25 mouse cellular contexts compared by ENCODE assay signal in genomic region chr1:136254503-136255065, GRCm38 (mm10). TPM values are rescaled to one million over a fixed set of nuclear protein-coding genes. Genes with fewer than 3 reads are reported as not detected.
DNase-seq lines count a peak whose midpoint lies in the region; ATAC-seq and TF ChIP-seq lines count a peak whose summit lies in the region.
"Had no signal": no experiment of that assay in that cellular context is flagged by ENCODE, and none has a peak within 500 bp of the region (broad histone marks: within the 10 kb centered on the region; RNA-seq: fewer than 3 reads in every experiment).

No protein-coding gene starts in this region.

- no peaks in the 10 kb centered on the region for H3K79me2 ChIP-seq in CH12.LX (replicated peaks; ENCODE audit: control insufficient read depth, extremely low read depth, insufficient read depth, poor library complexity, severe bottlenecking)

- H3K4me3 ChIP-seq in midbrain, embryonic 10.5 days, result no peak overlapping the region
- no peak overlapping the region for H3K4me3 ChIP-seq in midbrain, embryonic 15.5 days
- H3K4me3 ChIP-seq in CH12.LX (replicated peaks in 1 of 3; ENCODE audit: low read depth in 2 of 3, low read length in 2 of 3, poor library complexity in 1 of 3), result no peak overlapping the region
- no peak overlapping the region for H3K4me3 ChIP-seq in forebrain, embryonic 14.5 days (ENCODE audit: low read depth, low read length)
- H3K4me3 ChIP-seq: embryonic facial prominence, embryonic 12.5 days; gastrocnemius, adult 2 months; heart, embryonic 12.5 days; hindbrain, embryonic 15.5 days had no signal

- no peak for ATAC-seq in midbrain, embryonic 15.5 days (replicated peaks)
- peak; percentile 24 for ATAC-seq in activated CD4-positive, CD25-positive, alpha-beta regulatory T cell, adult 4 months
- ATAC-seq in forebrain, embryonic 14.5 days, result no peak

- H3K9me3 ChIP-seq in midbrain, embryonic 10.5 days (replicated peaks), result no peaks in the 10 kb centered on the region
- no peaks in the 10 kb centered on the region for H3K9me3 ChIP-seq in midbrain, embryonic 15.5 days
- peaks cover 2% of the 10 kb centered on the region for H3K9me3 ChIP-seq in CH12.LX (replicated peaks; ENCODE audit: low read length)
- no peaks in the 10 kb centered on the region for H3K9me3 ChIP-seq in forebrain, embryonic 14.5 days (replicated peaks; ENCODE audit: control insufficient read depth, low read length)
- H3K9me3 ChIP-seq: embryonic facial prominence, embryonic 12.5 days; heart, embryonic 12.5 days; hindbrain, embryonic 15.5 days had no signal

- H3K4me2 ChIP-seq in midbrain, embryonic 15.5 days, result no peak overlapping the region
- H3K4me2 ChIP-seq in CH12.LX (ENCODE audit: insufficient read depth, low read depth, poor library complexity, severe bottlenecking), result no peak overlapping the region
- no peak overlapping the region for H3K4me2 ChIP-seq in forebrain, embryonic 14.5 days (ENCODE audit: low read length)
- H3K4me2 ChIP-seq: embryonic facial prominence, embryonic 12.5 days; heart, embryonic 12.5 days; hindbrain, embryonic 15.5 days had no signal

- in situ Hi-C loops in CH12.LX (cut with MboI; ENCODE audit: low pct_ligation_motif_present, low pct_unique_long_range_greater_than_20kb, low sequenced_read_pairs), result no loop called here

- H3K27me3 ChIP-seq in midbrain, embryonic 10.5 days (ENCODE audit: low read depth, poor library complexity, severe bottlenecking), result peaks cover 74% of the 10 kb centered on the region
- peaks cover 25% of the 10 kb centered on the region for H3K27me3 ChIP-seq in midbrain, embryonic 15.5 days (replicated peaks)
- H3K27me3 ChIP-seq in CH12.LX (replicated peaks), result no peaks in the 10 kb centered on the region
- peaks cover 14% of the 10 kb centered on the region for H3K27me3 ChIP-seq in forebrain, embryonic 14.5 days (replicated peaks; ENCODE audit: control insufficient read depth, insufficient read depth, low read length)

- peaks cover 20% of the 10 kb centered on the region for H3K4me1 ChIP-seq in midbrain, embryonic 10.5 days
- peaks cover 4% of the 10 kb centered on the region for H3K4me1 ChIP-seq in midbrain, embryonic 15.5 days
- H3K4me1 ChIP-seq in CH12.LX (ENCODE audit: control insufficient read depth in 1 of 2, insufficient read depth in 2 of 2), result peaks cover 31 to 50% of the 10 kb centered on the region in 2 experiments
- peaks cover 1% of the 10 kb centered on the region for H3K4me1 ChIP-seq in forebrain, embryonic 14.5 days (ENCODE audit: control insufficient read depth, insufficient read depth, low read length)

- no peak for TF ChIP-seq CTCF in CH12.LX (conservative IDR thresholded peaks at IDR 0.05 in 1 of 2, IDR thresholded peaks at IDR 0.05 in 1 of 2; ENCODE audit: low read depth in 2 of 2, low read length in 2 of 2)

- no peak for DNase-seq in midbrain, embryonic 10.5 days (ENCODE audit: low spot score)
- no peak for DNase-seq in CH12.LX (ENCODE audit: extremely low read depth)
- DNase-seq in spleen, postnatal 10 days (ENCODE audit: low spot score in 2 of 2), result no peak
- DNase-seq in cerebellum, adult 11-12 months, result no peak
- no peak for DNase-seq in forebrain, embryonic 14.5 days (ENCODE audit: low spot score)
- DNase-seq: adrenal gland, postnatal 10 days; cerebellum, adult 11 months; cerebellum, adult 9-10 months; cerebellum, postnatal 25 days; gastrocnemius, adult 2 months; gastrocnemius, postnatal 25 days; kidney, adult 11 months; kidney, adult 9 months had no signal

- TF ChIP-seq EP300 in CH12.LX (IDR thresholded peaks at IDR 0.05; ENCODE audit: low read length), result no peak

- dilution Hi-C loops in CH12.LX (cut with MboI; ENCODE audit: extremely low pct_ligation_motif_present, extremely low pct_unique_long_range_greater_than_20kb, low sequenced_read_pairs), result no loop called here

- peak overlapping the region; percentile 24 for H3K27ac ChIP-seq in midbrain, embryonic 10.5 days (replicated peaks)
- H3K27ac ChIP-seq in midbrain, embryonic 15.5 days, result no peak overlapping the region
- H3K27ac ChIP-seq in CH12.LX (ENCODE audit: insufficient read depth, low read depth), result no peak overlapping the region
- no peak overlapping the region for H3K27ac ChIP-seq in forebrain, embryonic 14.5 days (ENCODE audit: low read depth, low read length)
- H3K27ac ChIP-seq: embryonic facial prominence, embryonic 12.5 days; gastrocnemius, adult 2 months; hindbrain, embryonic 15.5 days had no signal

- no peaks in the 10 kb centered on the region for H3K36me3 ChIP-seq in midbrain, embryonic 10.5 days
- no peaks in the 10 kb centered on the region for H3K36me3 ChIP-seq in midbrain, embryonic 15.5 days (replicated peaks)
- no peaks in the 10 kb centered on the region for H3K36me3 ChIP-seq in CH12.LX (replicated peaks in 1 of 2; ENCODE audit: control insufficient read depth in 1 of 2, insufficient read depth in 1 of 2, low read length in 1 of 2)
- no peaks in the 10 kb centered on the region for H3K36me3 ChIP-seq in forebrain, embryonic 14.5 days (ENCODE audit: control insufficient read depth, insufficient read depth, low read length)
- H3K36me3 ChIP-seq: embryonic facial prominence, embryonic 12.5 days; heart, embryonic 12.5 days; hindbrain, embryonic 15.5 days had no signal

- no peak for TF ChIP-seq POLR2A in CH12.LX (IDR thresholded peaks at IDR 0.05; ENCODE audit: low read depth, low read length)

- WGBS in midbrain, embryonic 10.5 days, result 90% methylated on average over 10 of the region's 10 CpGs
- WGBS in midbrain, embryonic 15.5 days, result 87% methylated on average over 10 of the region's 10 CpGs
- 86% methylated on average over 10 of the region's 10 CpGs for WGBS in forebrain, embryonic 14.5 days

- no peak for TF ChIP-seq RAD21 in CH12.LX (IDR thresholded peaks at IDR 0.05; ENCODE audit: low read depth, low read length)

- H3K9ac ChIP-seq in midbrain, embryonic 15.5 days, result no peak overlapping the region
- H3K9ac ChIP-seq in CH12.LX (ENCODE audit: insufficient read depth, low read depth), result no peak overlapping the region
- no peak overlapping the region for H3K9ac ChIP-seq in forebrain, embryonic 14.5 days (ENCODE audit: low read length)
- H3K9ac ChIP-seq: embryonic facial prominence, embryonic 12.5 days; heart, embryonic 12.5 days; hindbrain, embryonic 15.5 days had no signal

TF ChIP-seq in CH12.LX, 34 proteins besides CTCF, POLR2A, EP300 and RAD21:
- TF ChIP-seq MAFK (IDR thresholded peaks at IDR 0.05; ENCODE audit: insufficient replicate concordance, low read length) (peak; percentile 83), ZNF384 (IDR thresholded peaks at IDR 0.05; ENCODE audit: low read depth, low read length) (no peak)

RNA-seq across cellular contexts. Expression of gene Gpr25, which starts 6.1 kb away (rescaled TPM):
- not detected in 2 replicates for polyA plus RNA-seq in midbrain, embryonic 10.5 days (2016; fragmentation: Nextera tagmentation; extraction: Ambion mirVana)
- 0.49 and 0.62 TPM in 2 replicates for polyA plus RNA-seq in midbrain, embryonic 15.5 days (2015; fragmentation: Nextera tagmentation; extraction: Ambion mirVana)
- not detected in 2 replicates for total RNA-seq in CH12.LX (2012; rRNA removed)
- total RNA-seq in CH12.LX (2014; rRNA removed), result not detected in 2 replicates
- not detected in 2 replicates for polyA plus RNA-seq in CH12.LX (2012; ENCODE audit: insufficient read length, low read depth)
- not detected for polyA plus RNA-seq in activated CD4-positive, CD25-positive, alpha-beta regulatory T cell, adult 4 months (2017; shearing (Covaris generic))
- 0.24 TPM in 1 of 2 replicates, not detected in the other for polyA plus RNA-seq in forebrain, embryonic 14.5 days (2014; fragmentation: Nextera tagmentation; extraction: Ambion mirVana)
- total RNA-seq: adrenal gland, postnatal 10 days; adrenal gland, postnatal 4 days; gastrocnemius, adult 2 months; gastrocnemius, postnatal 25 days; granulocyte monocyte progenitor cell, adult 5-6 weeks; heart, adult 8-10 months; hematopoietic stem cell, adult 5-6 weeks had no signal
- polyA plus RNA-seq: embryonic facial prominence, embryonic 12.5 days; forebrain, embryonic 11.5 days; heart, embryonic 12.5 days; heart, postnatal 0 days; intestine, embryonic 14.5 days had no signal

RNA-seq across cellular contexts. Expression of gene Inava, which starts 20.5 kb away (rescaled TPM):
- polyA plus RNA-seq in midbrain, embryonic 10.5 days (2016; fragmentation: Nextera tagmentation; extraction: Ambion mirVana), result 17.6 and 18.8 TPM in 2 replicates
- polyA plus RNA-seq in midbrain, embryonic 15.5 days (2015; fragmentation: Nextera tagmentation; extraction: Ambion mirVana), result 2.2 and 2.3 TPM in 2 replicates
- total RNA-seq in CH12.LX (2012; rRNA removed) (0.34 and 0.42 TPM in 2 replicates), CH12.LX (2014; rRNA removed) (not detected in 2 replicates)
- polyA plus RNA-seq in CH12.LX (2012; ENCODE audit: insufficient read length, low read depth), result 0.11 and 0.34 TPM in 2 replicates
- polyA plus RNA-seq in activated CD4-positive, CD25-positive, alpha-beta regulatory T cell, adult 4 months (2017; shearing (Covaris generic)), result not detected
- polyA plus RNA-seq in forebrain, embryonic 14.5 days (2014; fragmentation: Nextera tagmentation; extraction: Ambion mirVana), result 5.2 and 5.9 TPM in 2 replicates
- total RNA-seq: gastrocnemius, adult 2 months; gastrocnemius, postnatal 25 days; granulocyte monocyte progenitor cell, adult 5-6 weeks; heart, adult 8-10 months; hematopoietic stem cell, adult 5-6 weeks had no signal
- polyA plus RNA-seq: heart, postnatal 0 days had no signal

RNA-seq across cellular contexts. Expression of gene Mroh3, which starts 42.0 kb away (rescaled TPM):
- polyA plus RNA-seq in midbrain, embryonic 10.5 days (2016; fragmentation: Nextera tagmentation; extraction: Ambion mirVana), result 0.22 TPM in 1 of 2 replicates, not detected in the other
- not detected in 2 replicates for polyA plus RNA-seq in midbrain, embryonic 15.5 days (2015; fragmentation: Nextera tagmentation; extraction: Ambion mirVana)
- total RNA-seq in CH12.LX (2012; rRNA removed) (not detected in 2 replicates), CH12.LX (2014; rRNA removed) (not detected in 2 replicates)
- not detected in 2 replicates for polyA plus RNA-seq in CH12.LX (2012; ENCODE audit: insufficient read length, low read depth)
- not detected for polyA plus RNA-seq in activated CD4-positive, CD25-positive, alpha-beta regulatory T cell, adult 4 months (2017; shearing (Covaris generic))
- not detected in 2 replicates for polyA plus RNA-seq in forebrain, embryonic 14.5 days (2014; fragmentation: Nextera tagmentation; extraction: Ambion mirVana)
- total RNA-seq: adrenal gland, postnatal 10 days; adrenal gland, postnatal 4 days; gastrocnemius, adult 2 months; gastrocnemius, postnatal 25 days; granulocyte monocyte progenitor cell, adult 5-6 weeks; heart, adult 8-10 months; hematopoietic stem cell, adult 5-6 weeks had no signal
- polyA plus RNA-seq: heart, embryonic 12.5 days; heart, postnatal 0 days; hindbrain, embryonic 15.5 days had no signal
